Comparison of ENCODE assay signal across 9 mouse cellular contexts in genomic region chr12:78098765-78099194, GRCm38 (mm10).
DNase-seq lines count a peak whose midpoint lies in the region; ATAC-seq and TF ChIP-seq lines count a peak whose summit lies in the region.
"Had no signal": no experiment of that assay in that cellular context is flagged by ENCODE, and none has a peak within 500 bp of the region (broad histone marks: within the 10 kb centered on the region; RNA-seq: fewer than 3 reads in every experiment).

No protein-coding gene starts in this region.

- H3K4me1 ChIP-seq in forebrain, embryonic 15.5 days, result peaks cover 26% of the 10 kb centered on the region
- H3K4me1 ChIP-seq in forebrain, embryonic 12.5 days, result no peaks in the 10 kb centered on the region; the same call in 1 of the 2 replicates
- peaks cover 7% of the 10 kb centered on the region for H3K4me1 ChIP-seq in midbrain, embryonic 16.5 days (ENCODE audit: control insufficient read depth, insufficient read depth, low read length)
- no peaks in the 10 kb centered on the region for H3K4me1 ChIP-seq in thymus, adult 2 months (replicated peaks; ENCODE audit: control insufficient read depth, insufficient read depth, low read length)

- no peaks in the 10 kb centered on the region for H3K36me3 ChIP-seq in forebrain, embryonic 15.5 days
- no peaks in the 10 kb centered on the region for H3K36me3 ChIP-seq in forebrain, embryonic 12.5 days (replicated peaks)
- H3K36me3 ChIP-seq in midbrain, embryonic 16.5 days (ENCODE audit: control insufficient read depth, insufficient read depth, low read length), result no peaks in the 10 kb centered on the region
- no peaks in the 10 kb centered on the region for H3K36me3 ChIP-seq in thymus, adult 2 months (ENCODE audit: control insufficient read depth, insufficient read depth, low read length)
- H3K36me3 ChIP-seq: limb, embryonic 13.5 days had no signal

- no peaks in the 10 kb centered on the region for H3K9me3 ChIP-seq in forebrain, embryonic 15.5 days
- H3K9me3 ChIP-seq in forebrain, embryonic 12.5 days, result no peaks in the 10 kb centered on the region
- no peaks in the 10 kb centered on the region for H3K9me3 ChIP-seq in midbrain, embryonic 16.5 days (replicated peaks; ENCODE audit: control insufficient read depth, low read length, poor library complexity, severe bottlenecking)
- H3K9me3 ChIP-seq: limb, embryonic 13.5 days had no signal

- no peaks in the 10 kb centered on the region for H3K27me3 ChIP-seq in forebrain, embryonic 15.5 days
- H3K27me3 ChIP-seq in forebrain, embryonic 12.5 days, result no peaks in the 10 kb centered on the region
- H3K27me3 ChIP-seq in midbrain, embryonic 16.5 days (ENCODE audit: control insufficient read depth, insufficient read depth, low read depth, low read length), result no peaks in the 10 kb centered on the region
- no peaks in the 10 kb centered on the region for H3K27me3 ChIP-seq in thymus, adult 2 months (ENCODE audit: control insufficient read depth, insufficient read depth, low read length)
- H3K27me3 ChIP-seq: limb, embryonic 13.5 days had no signal

- H3K27ac ChIP-seq in forebrain, embryonic 15.5 days (replicated peaks), result peak overlapping the region; percentile 69
- no peak overlapping the region for H3K27ac ChIP-seq in forebrain, embryonic 12.5 days
- H3K27ac ChIP-seq in midbrain, embryonic 16.5 days (ENCODE audit: low read length), result peak overlapping the region; percentile 2; the same call in 1 of the 2 replicates
- H3K27ac ChIP-seq in thymus, adult 2 months (ENCODE audit: control insufficient read depth, insufficient read depth, low read length), result no peak overlapping the region
- H3K27ac ChIP-seq: limb, embryonic 13.5 days had no signal

- no peak for TF ChIP-seq CTCF in thymus, adult 2 months (IDR thresholded peaks at IDR 0.05; ENCODE audit: borderline replicate concordance, control insufficient read depth, extremely low read depth, insufficient read depth, low read length, poor library complexity)

- ATAC-seq in forebrain, embryonic 15.5 days (replicated peaks), result peak; percentile 91
- no peak for ATAC-seq in forebrain, embryonic 12.5 days (ENCODE audit: low FRiP score)
- peak; percentile 83; the same call in 1 of the 2 replicates for ATAC-seq in midbrain, embryonic 16.5 days
- no peak for ATAC-seq in megakaryocyte, adult 5-6 weeks (ENCODE audit: poor library complexity, severe bottlenecking)

- 38% methylated on average over 9 of the region's 9 CpGs for WGBS in forebrain, embryonic 15.5 days
- 72% methylated on average over 9 of the region's 9 CpGs for WGBS in forebrain, embryonic 12.5 days
- WGBS in midbrain, embryonic 16.5 days, result 55% methylated on average over 9 of the region's 9 CpGs
- 25% methylated on average over 9 of the region's 9 CpGs for WGBS in thymus, adult 2 months

- no peak overlapping the region for H3K9ac ChIP-seq in forebrain, embryonic 15.5 days (replicated peaks)
- no peak overlapping the region for H3K9ac ChIP-seq in forebrain, embryonic 12.5 days
- no peak overlapping the region for H3K9ac ChIP-seq in midbrain, embryonic 16.5 days (ENCODE audit: low read depth, low read length)
- H3K9ac ChIP-seq: limb, embryonic 13.5 days had no signal

- TF ChIP-seq POLR2A in thymus, adult 2 months (IDR thresholded peaks at IDR 0.05; ENCODE audit: control insufficient read depth, extremely low read depth, insufficient read depth, low read length, poor library complexity), result no peak

- peak; percentile 51 for DNase-seq in testis, postnatal 10 days (ENCODE audit: low spot score)
- DNase-seq in testis, postnatal 14 days (ENCODE audit: low spot score), result no peak
- DNase-seq in layer of hippocampus, postnatal 36 days, result peak; percentile 56 to 67
- no peak for DNase-seq in thymus, adult 2 months

- H3K4me3 ChIP-seq in forebrain, embryonic 15.5 days, result no peak overlapping the region
- no peak overlapping the region for H3K4me3 ChIP-seq in forebrain, embryonic 12.5 days (replicated peaks)
- no peak overlapping the region for H3K4me3 ChIP-seq in midbrain, embryonic 16.5 days (ENCODE audit: low read depth, low read length)
- no peak overlapping the region for H3K4me3 ChIP-seq in thymus, adult 2 months (ENCODE audit: control insufficient read depth, insufficient read depth, low read length)
- H3K4me3 ChIP-seq: limb, embryonic 13.5 days had no signal

- no peak overlapping the region for H3K4me2 ChIP-seq in forebrain, embryonic 15.5 days (replicated peaks)
- no peak overlapping the region for H3K4me2 ChIP-seq in forebrain, embryonic 12.5 days
- H3K4me2 ChIP-seq in midbrain, embryonic 16.5 days (ENCODE audit: low read length), result no peak overlapping the region
- H3K4me2 ChIP-seq: limb, embryonic 13.5 days had no signal

Comparison
In these comparisons a context has a peak if more than half of its experiments do, and no peak if none do; other contexts are left out.
1. ATAC-seq: peak in forebrain, embryonic 15.5 days (single experiment) and midbrain, embryonic 16.5 days (single experiment); none in forebrain, embryonic 12.5 days (single experiment) and megakaryocyte, adult 5-6 weeks (single experiment).
2. H3K27ac ChIP-seq: peak in forebrain, embryonic 15.5 days (single experiment) and midbrain, embryonic 16.5 days (single experiment); none in forebrain, embryonic 12.5 days (single experiment) and thymus, adult 2 months (single experiment).
3. DNase-seq: peak in testis, postnatal 10 days (single experiment) and layer of hippocampus, postnatal 36 days (2 of 2); none in testis, postnatal 14 days (single experiment) and thymus, adult 2 months (single experiment).